12 mouse cellular contexts compared by ENCODE assay signal in genomic region chr17:51304964-51305363, GRCm38 (mm10).
DNase-seq lines count a peak whose midpoint lies in the region; ATAC-seq lines count a peak whose summit lies in the region.
"Had no signal": no experiment of that assay in that cellular context is flagged by ENCODE, and none has a peak within 500 bp of the region (broad histone marks: within the 10 kb centered on the region; RNA-seq: fewer than 3 reads in every experiment).

No protein-coding gene starts in this region.

- no peak overlapping the region for H3K9ac ChIP-seq in hindbrain, embryonic 11.5 days (ENCODE audit: low read depth, low read length)
- no peak overlapping the region for H3K9ac ChIP-seq in hindbrain, embryonic 12.5 days
- no peak overlapping the region for H3K9ac ChIP-seq in liver, embryonic 15.5 days

- no peak for DNase-seq in hindbrain, embryonic 11.5 days (ENCODE audit: low spot score)
- DNase-seq in urinary bladder, adult 18-20 months (ENCODE audit: low spot score in 2 of 2), result peak; percentile 7 to 27
- DNase-seq in urinary bladder, adult 2 months (ENCODE audit: low spot score), result no peak
- DNase-seq in urinary bladder, postnatal 25 days (ENCODE audit: low spot score), result peak; percentile 17
- DNase-seq in right cerebral cortex, adult 2 months (ENCODE audit: low spot score in 2 of 2), result no peak
- DNase-seq: retina, postnatal 1 day; thymus, adult 2 months had no signal

- H3K9me3 ChIP-seq in hindbrain, embryonic 11.5 days (ENCODE audit: control insufficient read depth, low read length), result no peaks in the 10 kb centered on the region
- H3K9me3 ChIP-seq in hindbrain, embryonic 12.5 days (replicated peaks), result no peaks in the 10 kb centered on the region
- no peaks in the 10 kb centered on the region for H3K9me3 ChIP-seq in liver, embryonic 15.5 days (replicated peaks)

- H3K36me3 ChIP-seq in hindbrain, embryonic 11.5 days (ENCODE audit: control insufficient read depth, insufficient read depth, low read length), result no peaks in the 10 kb centered on the region
- H3K36me3 ChIP-seq in hindbrain, embryonic 12.5 days, result no peaks in the 10 kb centered on the region
- no peaks in the 10 kb centered on the region for H3K36me3 ChIP-seq in liver, embryonic 15.5 days (replicated peaks)

- ATAC-seq in hindbrain, embryonic 11.5 days (ENCODE audit: low FRiP score), result 0 out of 2 replicates have a peak, but pooled peaks have one; percentile 49
- no peak for ATAC-seq in hindbrain, embryonic 12.5 days (ENCODE audit: low FRiP score)
- ATAC-seq in liver, embryonic 15.5 days (ENCODE audit: insufficient read depth), result peak; percentile 73
- ATAC-seq in cerebellum, adult (ENCODE audit: insufficient number of reproducible peaks, low FRiP score, low TSS enrichment), result no peak

- H3K27me3 ChIP-seq in hindbrain, embryonic 11.5 days (ENCODE audit: control insufficient read depth, insufficient read depth, low read length), result no peaks in the 10 kb centered on the region
- no peaks in the 10 kb centered on the region for H3K27me3 ChIP-seq in hindbrain, embryonic 12.5 days
- H3K27me3 ChIP-seq in liver, embryonic 15.5 days, result no peaks in the 10 kb centered on the region
- H3K27me3 ChIP-seq: CH12.LX had no signal

- no peak overlapping the region for H3K4me3 ChIP-seq in hindbrain, embryonic 11.5 days (ENCODE audit: low read depth, low read length)
- H3K4me3 ChIP-seq in hindbrain, embryonic 12.5 days, result no peak overlapping the region
- H3K4me3 ChIP-seq in liver, embryonic 15.5 days (replicated peaks), result no peak overlapping the region

- no peak overlapping the region for H3K4me2 ChIP-seq in hindbrain, embryonic 11.5 days (replicated peaks; ENCODE audit: low read depth, low read length)
- H3K4me2 ChIP-seq in hindbrain, embryonic 12.5 days (replicated peaks), result no peak overlapping the region
- no peak overlapping the region for H3K4me2 ChIP-seq in liver, embryonic 15.5 days

- WGBS in hindbrain, embryonic 11.5 days, result 63% methylated on average over 14 of the region's 14 CpGs
- 52% methylated on average over 14 of the region's 14 CpGs for WGBS in hindbrain, embryonic 12.5 days
- 51% methylated on average over 14 of the region's 14 CpGs for WGBS in liver, embryonic 15.5 days (ENCODE audit: insufficient replicate concordance)

- H3K27ac ChIP-seq in hindbrain, embryonic 11.5 days (ENCODE audit: low read depth, low read length), result no peak overlapping the region
- H3K27ac ChIP-seq in hindbrain, embryonic 12.5 days, result no peak overlapping the region
- H3K27ac ChIP-seq in liver, embryonic 15.5 days (replicated peaks), result no peak overlapping the region
- H3K27ac ChIP-seq: macrophage had no signal

- H3K4me1 ChIP-seq in hindbrain, embryonic 11.5 days (replicated peaks; ENCODE audit: control insufficient read depth, insufficient read depth, low read length), result no peaks in the 10 kb centered on the region
- H3K4me1 ChIP-seq in hindbrain, embryonic 12.5 days, result no peaks in the 10 kb centered on the region
- no peaks in the 10 kb centered on the region for H3K4me1 ChIP-seq in liver, embryonic 15.5 days (replicated peaks)

Comparison
In these comparisons a context has a peak if more than half of its experiments do, and no peak if none do; other contexts are left out.
1. ATAC-seq: peak in hindbrain, embryonic 11.5 days (single experiment) and liver, embryonic 15.5 days (single experiment); none in hindbrain, embryonic 12.5 days (single experiment) and cerebellum, adult (single experiment).
2. DNase-seq: peak in urinary bladder, adult 18-20 months (2 of 2) and urinary bladder, postnatal 25 days (single experiment); none in hindbrain, embryonic 11.5 days (single experiment), urinary bladder, adult 2 months (single experiment) and right cerebral cortex, adult 2 months (0 of 2).